Mouse (Mus musculus): Measurements from ENCODE around the gene Olfr975. TPM values are rescaled to one million over a fixed set of nuclear protein-coding genes. Genes with fewer than 3 reads are reported as not detected.

Gene Olfr975
- polyA plus RNA-seq, 1 experiment: not detected

GRCm38 (mm10) chr9:39909939-39910338 is 41.9 kb downstream of the Olfr975 start:
- no peak overlapping the region for H3K27ac ChIP-seq (ENCODE audit: insufficient read depth, low read length)
- TF ChIP-seq CTCF (IDR thresholded peaks at IDR 0.05; ENCODE audit: extremely low read depth, insufficient read depth, insufficient read length, insufficient replicate concordance): no peak
- TF ChIP-seq POLR2A (IDR thresholded peaks at IDR 0.05; ENCODE audit: low read depth, low read length): no peak
- no peak for DNase-seq (ENCODE audit: low read depth in 1 of 2, low spot score in 2 of 2)
- WGBS: 54% methylated on average over 3 of the region's 3 CpGs
- no peaks in the 10 kb centered on the region for H3K36me3 ChIP-seq (ENCODE audit: control insufficient read depth, insufficient read depth, low read length)
- no peaks in the 10 kb centered on the region for H3K27me3 ChIP-seq (ENCODE audit: control insufficient read depth, insufficient read depth, low read length)
- no peak overlapping the region for H3K4me3 ChIP-seq (ENCODE audit: extremely low read depth, insufficient read depth, insufficient read length)
- no peaks in the 10 kb centered on the region for H3K4me1 ChIP-seq (ENCODE audit: control insufficient read depth, insufficient read depth, insufficient read length)

- Histone ChIP-seq H3K27me3 (ENCODE audit: control insufficient read depth, insufficient read depth, low read length) (no peaks in the 10 kb centered on the region), H3K27ac (ENCODE audit: insufficient read depth, low read length) (no peak within 1 kb of the TSS), H3K36me3 (ENCODE audit: control insufficient read depth, insufficient read depth, low read length) (no peaks in the 10 kb centered on the region), H3K4me1 (ENCODE audit: control insufficient read depth, insufficient read depth, insufficient read length) (no peaks in the 10 kb centered on the region), H3K4me3 (ENCODE audit: extremely low read depth, insufficient read depth, insufficient read length) (no peak within 1 kb of the TSS)
- no peak for DNase-seq (ENCODE audit: low read depth in 1 of 2, low spot score in 2 of 2)
- WGBS: 76% methylated on average over 2 of the region's 2 CpGs
- no peak for TF ChIP-seq CTCF (IDR thresholded peaks at IDR 0.05; ENCODE audit: extremely low read depth, insufficient read depth, insufficient read length, insufficient replicate concordance)
- TF ChIP-seq POLR2A (IDR thresholded peaks at IDR 0.05; ENCODE audit: low read depth, low read length): no peak
Observed at GRCm38 (mm10) chr9:39907036-39907435, 44.8 kb downstream of the Olfr975 start, which contains the start of gene Olfr229. Gene Olfr229 (plus strand): TSS chr9:39907336.

DNA sequence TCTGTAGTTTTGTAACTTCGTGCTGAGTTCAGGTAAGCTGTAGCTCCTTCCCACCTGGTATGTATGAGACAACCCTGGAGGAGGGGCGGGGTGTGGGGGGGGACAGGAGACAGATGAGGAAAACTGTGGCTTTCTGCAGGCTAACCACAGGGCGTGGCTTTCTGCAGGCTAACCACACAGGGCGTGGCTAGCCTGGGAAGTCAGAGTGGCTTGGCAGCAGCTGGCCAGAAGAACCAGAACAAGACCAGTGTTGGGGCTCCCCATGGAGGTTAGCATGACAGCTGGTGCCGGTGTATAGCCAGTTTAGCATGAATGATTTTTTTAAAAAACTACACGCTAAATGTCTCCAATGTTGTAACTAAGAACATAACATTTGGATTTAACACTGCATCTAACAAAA is 46.7 kb downstream of the Olfr975 start:
- Histone ChIP-seq H3K4me3 (ENCODE audit: extremely low read depth, insufficient read depth, insufficient read length) (no peak overlapping the region), H3K36me3 (ENCODE audit: control insufficient read depth, insufficient read depth, low read length) (no peaks in the 10 kb centered on the region), H3K4me1 (ENCODE audit: control insufficient read depth, insufficient read depth, insufficient read length) (no peaks in the 10 kb centered on the region), H3K27ac (ENCODE audit: insufficient read depth, low read length) (no peak overlapping the region), H3K27me3 (ENCODE audit: control insufficient read depth, insufficient read depth, low read length) (no peaks in the 10 kb centered on the region)
- TF ChIP-seq CTCF (IDR thresholded peaks at IDR 0.05; ENCODE audit: extremely low read depth, insufficient read depth, insufficient read length, insufficient replicate concordance) (no peak), POLR2A (IDR thresholded peaks at IDR 0.05; ENCODE audit: low read depth, low read length) (no peak)
- no peak for DNase-seq (ENCODE audit: low read depth in 1 of 2, low spot score in 2 of 2)
- WGBS: 13% methylated on average over 6 of the region's 6 CpGs

Other genes with a start within 250 kb of the Olfr975 start
- not detected in 2 replicates for gene Olfr149, start 244.9 kb downstream of the Olfr975 start, polyA plus RNA-seq (2012; rRNA removed)
- gene Olfr965, start 240.7 kb downstream of the Olfr975 start, polyA plus RNA-seq (2012; rRNA removed): not detected in 2 replicates
- gene Olfr150, start 221.1 kb downstream of the Olfr975 start, polyA plus RNA-seq (2012; rRNA removed): not detected in 2 replicates
- gene Olfr967, start 205.8 kb downstream of the Olfr975 start, polyA plus RNA-seq (2012; rRNA removed): not detected in 2 replicates
- gene Olfr968, start 168.8 kb downstream of the Olfr975 start, polyA plus RNA-seq (2012; rRNA removed): not detected in 2 replicates
- not detected in 2 replicates for gene Olfr969, start 161.1 kb downstream of the Olfr975 start, polyA plus RNA-seq (2012; rRNA removed)
- not detected in 2 replicates for gene Olfr970, start 143.2 kb downstream of the Olfr975 start, polyA plus RNA-seq (2012; rRNA removed)
- not detected in 2 replicates for gene Olfr971, start 115.2 kb downstream of the Olfr975 start, polyA plus RNA-seq (2012; rRNA removed)
- not detected in 2 replicates for gene Olfr972, start 85.6 kb downstream of the Olfr975 start, polyA plus RNA-seq (2012; rRNA removed)
- gene Olfr229, start 44.7 kb downstream of the Olfr975 start, polyA plus RNA-seq (2012; rRNA removed): not detected in 2 replicates
- gene Olfr974, start 14.5 kb downstream of the Olfr975 start, polyA plus RNA-seq (2012; rRNA removed): not detected in 2 replicates
- not detected in 2 replicates for gene Olfr976, start 9.1 kb upstream of the Olfr975 start, polyA plus RNA-seq (2012; rRNA removed)
- not detected in 2 replicates for gene Olfr978, start 40.1 kb upstream of the Olfr975 start, polyA plus RNA-seq (2012; rRNA removed)
- not detected in 2 replicates for gene Olfr979, start 51.4 kb upstream of the Olfr975 start, polyA plus RNA-seq (2012; rRNA removed)
- not detected in 2 replicates for gene Olfr980, start 57.5 kb upstream of the Olfr975 start, polyA plus RNA-seq (2012; rRNA removed)
- not detected in 2 replicates for gene Olfr981, start 69.4 kb upstream of the Olfr975 start, polyA plus RNA-seq (2012; rRNA removed)
- not detected in 2 replicates for gene Olfr982, start 121.8 kb upstream of the Olfr975 start, polyA plus RNA-seq (2012; rRNA removed)
- gene Olfr983, start 141.5 kb upstream of the Olfr975 start, polyA plus RNA-seq (2012; rRNA removed): not detected in 2 replicates
- not detected in 2 replicates for gene Olfr984, start 162.2 kb upstream of the Olfr975 start, polyA plus RNA-seq (2012; rRNA removed)
- not detected in 2 replicates for gene Olfr985, start 178.1 kb upstream of the Olfr975 start, polyA plus RNA-seq (2012; rRNA removed)
- gene Tmem225, start 196.1 kb upstream of the Olfr975 start, polyA plus RNA-seq (2012; rRNA removed): not detected in 2 replicates
- not detected in 2 replicates for gene Olfr986, start 228.9 kb upstream of the Olfr975 start, polyA plus RNA-seq (2012; rRNA removed)
- gene Zfp202, start 240.3 kb upstream of the Olfr975 start, polyA plus RNA-seq (2012; rRNA removed): 0.72 and 0.74 TPM in 2 replicates